Mouse (Mus musculus) olfactory bulb, adult 2 months (tissue): Measurements from ENCODE around the gene Inf2. TPM values are rescaled to one million over a fixed set of nuclear protein-coding genes. Genes with fewer than 3 reads are reported as not detected.

ENCODE experiments used
- H3K27ac ChIP-seq: fragments of 200-500 bp; 2 replicates; pipeline ENCODE4 v1.5.1; 2012; ENCODE audit warnings: low read depth, low read length; ENCODE audit not compliant: insufficient read depth
- H3K4me1 ChIP-seq: fragments of 200-500 bp; 2 replicates; pipeline ENCODE4 v1.6.1; 2012; ENCODE audit warnings: low read length; ENCODE audit not compliant: control insufficient read depth, insufficient read depth
- H3K4me3 ChIP-seq: fragments of 200-500 bp; 2 replicates; pipeline ENCODE4 v1.5.1; 2012; ENCODE audit warnings: mild to moderate bottlenecking, low read depth, low read length, moderate library complexity; ENCODE audit not compliant: insufficient read depth
- CTCF ChIP-seq: fragments of 200-500 bp; IDR thresholded peaks from 2 replicates; pipeline ENCODE4 v1.5.1; 2012; ENCODE audit warnings: low read depth, mild to moderate bottlenecking, low read length, moderate library complexity; ENCODE audit not compliant: insufficient read depth
- POLR2A ChIP-seq: fragments of 200-500 bp; IDR thresholded peaks from 2 replicates; pipeline ENCODE4 v1.6.1; 2012; ENCODE audit warnings: mild to moderate bottlenecking, low read depth, low read length, moderate library complexity; ENCODE audit not compliant: insufficient read depth
- WGBS: fragments of 180-500 bp; shearing (Covaris S2); methylation state at CpG from one replicate; pipeline ENCODE4 v1.1.7; 2018; 5-methylcytosine and 5-hydroxymethylcytosine counted together
- polyA plus RNA-seq: library from polyadenylated mRNA; stranded (reverse); fragments of >200 nt; gene quantifications from 2 replicates; pipeline ENCODE4 v1.2.4, GENCODE M21; 2012; ENCODE audit warnings: low replicate concordance; ENCODE audit not compliant: missing spikeins, insufficient read depth, insufficient read length

The Inf2 gene
- polyA plus RNA-seq, 1 experiment = not detected

GRCm38 (mm10) chr12:112596891-112597500 lies 8.4 kb downstream of the Inf2 start:
- 46% methylated on average over 14 of the region's 14 CpGs for WGBS
- Histone ChIP-seq H3K4me1 (peaks cover 78% of the 10 kb centered on the region), H3K4me3 (no peak overlapping the region), H3K27ac (peak overlapping the region; percentile 9)
- no peak for TF ChIP-seq CTCF
- TF ChIP-seq POLR2A = no peak

GRCm38 (mm10) chr12:112597618-112598017 lies 9.0 kb downstream of the Inf2 start:
- 76% methylated on average over 8 of the region's 8 CpGs for WGBS
- H3K4me3 ChIP-seq = no peak overlapping the region
- H3K27ac ChIP-seq = peak overlapping the region; percentile 9; the same call in 1 of the 2 replicates
- TF ChIP-seq POLR2A = no peak
- TF ChIP-seq CTCF = no peak
- peaks cover 71% of the 10 kb centered on the region for H3K4me1 ChIP-seq

- TF ChIP-seq CTCF (no peak), POLR2A (no peak)
- WGBS = 62% methylated on average over 4 of the region's 4 CpGs
- Histone ChIP-seq H3K4me1 (peaks cover 60% of the 10 kb centered on the region), H3K27ac (no peak overlapping the region), H3K4me3 (no peak overlapping the region)
Measured at GRCm38 (mm10) chr12:112599198-112599597, 10.6 kb downstream of the Inf2 start.

DNA sequence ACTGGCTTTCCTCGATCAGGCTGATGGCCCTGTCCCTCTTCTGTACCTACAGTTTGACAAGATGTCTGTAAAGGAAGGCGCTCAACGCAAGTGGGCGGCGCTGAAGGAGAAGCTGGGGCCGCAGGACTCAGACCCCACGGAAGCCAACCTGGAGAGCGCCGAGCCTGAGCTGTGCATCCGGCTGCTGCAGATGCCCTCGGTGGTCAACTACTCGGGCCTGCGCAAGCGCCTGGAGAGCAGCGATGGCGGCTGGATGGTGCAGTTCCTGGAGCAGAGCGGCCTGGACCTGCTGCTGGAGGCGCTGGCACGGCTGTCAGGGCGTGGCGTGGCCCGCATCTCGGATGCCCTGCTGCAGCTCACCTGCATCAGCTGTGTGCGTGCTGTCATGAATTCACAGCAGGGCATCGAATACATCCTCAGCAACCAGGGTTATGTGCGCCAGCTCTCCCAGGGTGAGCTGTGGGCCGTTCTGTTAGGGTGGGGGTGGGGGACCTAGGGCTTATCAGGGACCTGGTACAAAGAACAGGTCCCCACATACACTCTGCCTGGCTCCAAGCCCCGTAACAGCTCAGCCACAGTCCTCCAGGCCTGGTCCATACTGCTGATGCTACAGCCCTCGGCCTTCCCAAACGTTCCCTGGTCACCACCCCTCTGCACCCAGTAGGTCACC lies 11.5 kb downstream of the Inf2 start:
- WGBS = 90% methylated on average over 30 of the region's 30 CpGs
- no peak for TF ChIP-seq POLR2A
- Histone ChIP-seq H3K4me1 (peaks cover 58% of the 10 kb centered on the region), H3K27ac (no peak overlapping the region), H3K4me3 (no peak overlapping the region)

DNA sequence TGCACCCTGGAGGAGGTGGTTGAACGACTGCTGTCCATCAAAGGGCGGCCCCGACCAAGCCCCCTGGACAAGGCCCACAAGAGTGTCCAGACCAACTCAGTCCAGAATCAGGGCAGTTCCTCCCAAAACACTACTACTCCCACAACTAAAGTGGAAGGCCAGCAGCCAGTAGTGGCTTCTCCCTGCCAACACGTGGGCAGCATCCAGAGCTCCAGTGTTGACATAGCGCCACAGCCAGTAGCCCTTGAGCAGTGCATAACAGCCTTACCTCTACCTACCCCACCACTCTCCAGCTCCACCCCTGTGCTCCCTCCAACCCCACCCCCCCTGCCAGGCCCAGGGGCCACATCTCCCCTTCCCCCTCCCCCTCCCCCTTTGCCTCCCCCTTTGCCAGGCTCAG lies 15.4 kb downstream of the Inf2 start:
- Histone ChIP-seq H3K4me3 (no peak overlapping the region), H3K27ac (no peak overlapping the region), H3K4me1 (peaks cover 35% of the 10 kb centered on the region)
- WGBS = 80% methylated on average over 5 of the region's 5 CpGs
- no peak for TF ChIP-seq CTCF

DNA sequence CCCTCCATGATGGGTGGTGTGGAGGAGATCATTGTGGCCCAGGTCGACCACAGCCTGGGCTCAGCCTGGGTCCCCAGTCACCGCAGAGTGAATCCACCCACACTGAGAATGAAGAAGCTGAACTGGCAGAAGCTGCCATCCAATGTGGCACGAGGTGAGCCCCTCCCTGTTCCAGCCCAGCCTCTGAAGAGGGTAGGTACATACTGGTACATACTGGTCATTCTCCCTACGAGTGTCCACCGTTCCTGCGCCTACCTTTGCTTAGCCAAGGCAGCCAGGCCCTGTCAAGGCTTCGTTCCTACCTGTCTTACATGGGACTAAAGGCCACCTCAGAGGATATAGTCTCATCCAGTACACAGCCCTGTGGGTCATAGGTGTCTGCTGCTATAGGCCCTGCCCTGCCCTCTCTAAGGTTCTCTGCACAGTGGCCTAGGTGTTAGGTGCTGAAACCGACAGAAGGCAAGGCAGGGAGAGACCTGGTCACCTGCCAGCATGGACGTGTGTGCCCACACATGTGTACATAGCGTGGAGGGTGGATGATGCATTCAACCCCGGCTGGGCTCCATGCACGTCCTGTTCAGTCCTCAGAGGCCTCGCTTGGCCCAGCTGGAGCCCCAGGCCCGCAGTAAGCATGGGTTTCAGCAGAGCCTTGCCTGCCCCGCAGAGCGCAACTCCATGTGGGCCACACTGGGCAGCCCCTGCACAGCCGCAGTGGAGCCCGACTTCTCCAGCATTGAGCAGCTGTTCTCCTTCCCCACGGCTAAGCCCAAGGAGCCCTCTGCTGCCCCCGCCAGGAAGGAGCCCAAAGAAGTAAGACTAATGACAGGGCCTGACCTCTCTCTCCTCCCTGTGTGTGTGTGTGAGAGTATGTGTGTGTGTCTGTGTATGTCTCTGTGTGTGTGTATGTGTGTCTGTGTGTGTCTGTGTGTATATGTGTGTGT lies 16.4 kb downstream of the Inf2 start:
- Histone ChIP-seq H3K4me1 (peaks cover 27% of the 10 kb centered on the region), H3K27ac (peak overlapping the region; percentile 10; the same call in 1 of the 2 replicates), H3K4me3 (no peak overlapping the region)
- 58% methylated on average over 20 of the region's 20 CpGs for WGBS
- TF ChIP-seq POLR2A (no peak), CTCF (no peak)

- TF ChIP-seq POLR2A (no peak), CTCF (peak; percentile 98)
- no peak overlapping the region for H3K4me3 ChIP-seq
- H3K4me1 ChIP-seq = peaks cover 26% of the 10 kb centered on the region
- WGBS = 43% methylated on average over 6 of the region's 6 CpGs
- no peak overlapping the region for H3K27ac ChIP-seq
Measured at GRCm38 (mm10) chr12:112605766-112606165, 17.2 kb downstream of the Inf2 start.

DNA sequence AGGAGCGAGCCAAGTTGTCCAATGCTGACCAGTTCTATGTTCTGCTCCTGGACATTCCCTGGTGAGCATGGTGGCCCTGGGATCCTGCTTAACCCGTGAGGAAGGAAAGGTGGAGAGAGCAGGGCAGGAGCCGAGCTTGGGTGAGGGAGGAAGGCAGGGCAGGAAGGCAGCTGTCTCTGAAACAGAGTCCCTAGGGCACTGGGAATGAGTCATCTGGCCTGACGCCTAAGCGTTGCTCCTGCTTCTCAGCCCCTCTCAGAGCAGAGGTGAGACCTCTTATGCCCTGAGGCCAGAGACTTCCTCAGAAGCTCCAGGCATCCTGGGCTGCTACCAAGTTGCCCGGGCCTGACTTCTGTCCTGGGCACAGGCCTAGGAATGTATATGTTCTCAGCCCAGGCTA lies 18.4 kb downstream of the Inf2 start:
- Histone ChIP-seq H3K4me1 (peaks cover 26% of the 10 kb centered on the region), H3K27ac (no peak overlapping the region), H3K4me3 (no peak overlapping the region)
- TF ChIP-seq CTCF (no peak), POLR2A (no peak)
- WGBS = 64% methylated on average over 6 of the region's 6 CpGs

DNA sequence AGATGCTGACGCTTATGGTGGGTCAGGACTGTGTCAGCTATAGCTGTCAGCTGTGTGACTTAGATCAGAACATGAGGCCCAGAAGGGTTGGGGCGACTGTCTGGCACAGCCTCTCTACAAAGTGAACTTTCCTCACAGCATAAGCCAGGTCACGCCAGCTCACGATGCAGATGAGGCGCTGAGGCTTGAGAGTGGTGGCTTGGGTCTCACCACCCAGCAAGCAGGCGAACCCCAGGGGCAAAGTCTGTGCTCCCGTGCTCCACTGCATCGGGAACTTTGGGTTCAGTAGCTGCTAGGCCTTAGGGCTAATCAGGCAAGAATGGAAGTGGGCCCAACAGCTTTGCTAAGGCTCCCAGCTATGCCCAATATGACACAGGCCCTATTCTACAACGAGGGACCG lies 20.4 kb downstream of the Inf2 start:
- no peak overlapping the region for H3K4me3 ChIP-seq
- H3K4me1 ChIP-seq = peaks cover 28% of the 10 kb centered on the region
- 92% methylated on average over 10 of the region's 10 CpGs for WGBS
- no peak overlapping the region for H3K27ac ChIP-seq
- TF ChIP-seq CTCF = no peak
- TF ChIP-seq POLR2A = no peak
